16 mouse cellular contexts compared by ENCODE assay signal in genomic region chr5:134396519-134396918, GRCm38 (mm10). TPM values are rescaled to one million over a fixed set of nuclear protein-coding genes. Genes with fewer than 3 reads are reported as not detected.
DNase-seq lines count a peak whose midpoint lies in the region; ATAC-seq and TF ChIP-seq lines count a peak whose summit lies in the region.
"Had no signal": no experiment of that assay in that cellular context is flagged by ENCODE, and none has a peak within 500 bp of the region (broad histone marks: within the 10 kb centered on the region; RNA-seq: fewer than 3 reads in every experiment).

No protein-coding gene starts in this region.

- no peak overlapping the region for H3K4me2 ChIP-seq in lung, embryonic 14.5 days
- H3K4me2 ChIP-seq in embryonic facial prominence, embryonic 15.5 days (replicated peaks) = no peak overlapping the region
- peak overlapping the region; percentile 15; the same call in 1 of the 2 replicates for H3K4me2 ChIP-seq in heart, embryonic 16.5 days (ENCODE audit: low read depth, low read length)
- H3K4me2 ChIP-seq in myocyte (ENCODE audit: low read depth) = no peak overlapping the region
- H3K4me2 ChIP-seq: intestine, embryonic 15.5 days; stomach, embryonic 15.5 days had no signal

- H3K79me2 ChIP-seq in myocyte (ENCODE audit: control insufficient read depth, insufficient read depth) = no peaks in the 10 kb centered on the region

- no peak for TF ChIP-seq POLR2A in myocyte (IDR thresholded peaks at IDR 0.05; ENCODE audit: insufficient read length, low read depth)

- H3K9ac ChIP-seq in lung, embryonic 14.5 days = no peak overlapping the region
- H3K9ac ChIP-seq in embryonic facial prominence, embryonic 15.5 days = no peak overlapping the region
- peak overlapping the region; percentile 49; the same call in 1 of the 2 replicates for H3K9ac ChIP-seq in heart, embryonic 16.5 days (ENCODE audit: low read length)
- H3K9ac ChIP-seq: intestine, embryonic 15.5 days; stomach, embryonic 15.5 days had no signal

- peak overlapping the region; percentile 40; the same call in 1 of the 2 replicates for H3K27ac ChIP-seq in lung, embryonic 14.5 days (ENCODE audit: low read depth)
- peak overlapping the region; percentile 71 for H3K27ac ChIP-seq in embryonic facial prominence, embryonic 15.5 days (replicated peaks)
- peak overlapping the region; percentile 87 for H3K27ac ChIP-seq in heart, embryonic 16.5 days (ENCODE audit: low read length)
- H3K27ac ChIP-seq: layer of hippocampus, adult 2 months; macrophage; stomach, embryonic 15.5 days had no signal

- no peak for TF ChIP-seq CTCF in lung, embryonic 14.5 days (IDR thresholded peaks at IDR 0.05; ENCODE audit: low read depth)

- no peak overlapping the region for H3K4me3 ChIP-seq in lung, embryonic 14.5 days (ENCODE audit: low read depth, low read length)
- no peak overlapping the region for H3K4me3 ChIP-seq in embryonic facial prominence, embryonic 15.5 days (replicated peaks)
- no peak overlapping the region for H3K4me3 ChIP-seq in heart, embryonic 16.5 days (ENCODE audit: low read length)
- no peak overlapping the region for H3K4me3 ChIP-seq in myocyte
- H3K4me3 ChIP-seq: intestine, embryonic 15.5 days; layer of hippocampus, adult 2 months; stomach, embryonic 15.5 days had no signal

- ATAC-seq in lung, embryonic 14.5 days (ENCODE audit: insufficient read depth) = no peak
- no peak for ATAC-seq in embryonic facial prominence, embryonic 15.5 days (ENCODE audit: insufficient number of reproducible peaks, low FRiP score, low TSS enrichment, low read depth)
- ATAC-seq in heart, embryonic 16.5 days (replicated peaks; ENCODE audit: extremely low read depth, insufficient read depth, low FRiP score) = peak; percentile 68
- ATAC-seq: Patski had no signal

- no peaks in the 10 kb centered on the region for H3K4me1 ChIP-seq in lung, embryonic 14.5 days (ENCODE audit: insufficient read depth)
- H3K4me1 ChIP-seq in embryonic facial prominence, embryonic 15.5 days = peaks cover 31% of the 10 kb centered on the region
- H3K4me1 ChIP-seq in heart, embryonic 16.5 days (ENCODE audit: control insufficient read depth, insufficient read depth, low read length) = peaks cover 26% of the 10 kb centered on the region

- H3K36me3 ChIP-seq in lung, embryonic 14.5 days (ENCODE audit: insufficient read depth) = peaks cover 89% of the 10 kb centered on the region
- peaks cover 82% of the 10 kb centered on the region for H3K36me3 ChIP-seq in embryonic facial prominence, embryonic 15.5 days
- H3K36me3 ChIP-seq in heart, embryonic 16.5 days (ENCODE audit: control insufficient read depth, insufficient read depth) = peaks cover 26% of the 10 kb centered on the region
- peaks cover 34% of the 10 kb centered on the region for H3K36me3 ChIP-seq in myocyte (ENCODE audit: control insufficient read depth, insufficient read depth)

- DNase-seq in lung, embryonic 14.5 days = no peak
- DNase-seq in lung, postnatal 25 days (ENCODE audit: low spot score) = no peak
- no peak for DNase-seq in thymus, postnatal 4 days
- DNase-seq in left cerebral cortex, adult 9 months (ENCODE audit: low spot score in 2 of 2) = no peak
- DNase-seq: adrenal gland, adult 8-10 months; cerebellum, adult 8-10 months; liver; right cerebral cortex, postnatal 14 days had no signal

- H3K27me3 ChIP-seq in lung, embryonic 14.5 days (ENCODE audit: insufficient read depth, low read length) = no peaks in the 10 kb centered on the region
- no peaks in the 10 kb centered on the region for H3K27me3 ChIP-seq in embryonic facial prominence, embryonic 15.5 days
- no peaks in the 10 kb centered on the region for H3K27me3 ChIP-seq in heart, embryonic 16.5 days (ENCODE audit: control insufficient read depth, insufficient read depth, low read length)
- H3K27me3 ChIP-seq in myocyte (ENCODE audit: control insufficient read depth, insufficient read depth, insufficient read length) = no peaks in the 10 kb centered on the region
- H3K27me3 ChIP-seq: intestine, embryonic 15.5 days; Patski; stomach, embryonic 15.5 days had no signal

- no peak overlapping the region for H3ac ChIP-seq in myocyte (ENCODE audit: control insufficient read depth, insufficient read length)

- H3K9me3 ChIP-seq in lung, embryonic 14.5 days (ENCODE audit: low read depth, low read length) = no peaks in the 10 kb centered on the region
- H3K9me3 ChIP-seq in embryonic facial prominence, embryonic 15.5 days (replicated peaks) = no peaks in the 10 kb centered on the region
- no peaks in the 10 kb centered on the region for H3K9me3 ChIP-seq in heart, embryonic 16.5 days (replicated peaks; ENCODE audit: control insufficient read depth, low read length)
- H3K9me3 ChIP-seq: intestine, embryonic 15.5 days; stomach, embryonic 15.5 days had no signal

- WGBS in lung, embryonic 14.5 days = 47% methylated on average over 9 of the region's 9 CpGs
- WGBS in embryonic facial prominence, embryonic 15.5 days = 42% methylated on average over 9 of the region's 9 CpGs
- 26% methylated on average over 9 of the region's 9 CpGs for WGBS in heart, embryonic 16.5 days

TF ChIP-seq in myocyte, 11 proteins besides CTCF, POLR2A, EP300 and RAD21:
- TF ChIP-seq MYOG (IDR thresholded peaks at IDR 0.05; ENCODE audit: control insufficient read depth in 1 of 3, insufficient read depth in 1 of 3, insufficient read length in 2 of 3, low read depth in 2 of 3) = peak in 1 of 3 experiments; percentile 24
- TF ChIP-seq USF1 (IDR thresholded peaks at IDR 0.05; ENCODE audit: low read depth) = no peak
- peak in 2 of 3 experiments; percentile 53 to 74 for TF ChIP-seq MYOD1 (IDR thresholded peaks at IDR 0.05; ENCODE audit: control insufficient read depth in 1 of 3, insufficient read length in 2 of 3, low read depth in 2 of 3)

RNA-seq across cellular contexts. Expression of gene Gtf2ird1, which starts 60.0 kb away (rescaled TPM):
- 82.5 and 85.6 TPM in 2 replicates for polyA plus RNA-seq in lung, embryonic 14.5 days (2014; fragmentation: Nextera tagmentation; extraction: Ambion mirVana)
- polyA plus RNA-seq in embryonic facial prominence, embryonic 15.5 days (2015; fragmentation: Nextera tagmentation; extraction: Ambion mirVana) = 114 and 123 TPM in 2 replicates
- polyA plus RNA-seq in heart, embryonic 16.5 days (2015; fragmentation: Nextera tagmentation; extraction: Ambion mirVana) = 48.2 and 50.7 TPM in 2 replicates
- 62.0 TPM for polyA plus RNA-seq in myocyte (2012; fragmentation: generic; extraction: Trizol)
